Mouse (Mus musculus): ENCODE measurements around the gene Ptger1.

Gene Ptger1

DNA sequence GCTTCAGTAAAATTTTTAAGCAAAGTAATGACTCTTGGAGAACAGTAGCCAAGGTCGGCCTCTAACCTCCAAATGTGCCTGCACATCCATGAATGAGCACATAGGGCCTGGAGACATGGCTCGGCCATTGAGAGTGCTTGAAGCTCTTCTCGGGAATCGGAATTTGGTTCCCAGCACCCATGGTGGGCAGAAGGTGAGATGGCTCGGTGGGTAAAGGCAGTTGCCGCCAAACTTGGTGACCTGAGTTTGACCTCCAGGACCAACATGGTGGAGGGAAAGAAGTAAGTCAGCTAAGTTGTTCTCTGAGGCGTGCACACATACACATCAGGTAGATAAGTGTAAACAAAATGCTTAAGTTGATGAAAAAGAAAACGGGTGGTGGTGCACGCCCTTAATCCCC is 10.4 kb upstream of the Ptger1 start:
- DNase-seq (ENCODE audit: low spot score in 2 of 2): no peak

DNA sequence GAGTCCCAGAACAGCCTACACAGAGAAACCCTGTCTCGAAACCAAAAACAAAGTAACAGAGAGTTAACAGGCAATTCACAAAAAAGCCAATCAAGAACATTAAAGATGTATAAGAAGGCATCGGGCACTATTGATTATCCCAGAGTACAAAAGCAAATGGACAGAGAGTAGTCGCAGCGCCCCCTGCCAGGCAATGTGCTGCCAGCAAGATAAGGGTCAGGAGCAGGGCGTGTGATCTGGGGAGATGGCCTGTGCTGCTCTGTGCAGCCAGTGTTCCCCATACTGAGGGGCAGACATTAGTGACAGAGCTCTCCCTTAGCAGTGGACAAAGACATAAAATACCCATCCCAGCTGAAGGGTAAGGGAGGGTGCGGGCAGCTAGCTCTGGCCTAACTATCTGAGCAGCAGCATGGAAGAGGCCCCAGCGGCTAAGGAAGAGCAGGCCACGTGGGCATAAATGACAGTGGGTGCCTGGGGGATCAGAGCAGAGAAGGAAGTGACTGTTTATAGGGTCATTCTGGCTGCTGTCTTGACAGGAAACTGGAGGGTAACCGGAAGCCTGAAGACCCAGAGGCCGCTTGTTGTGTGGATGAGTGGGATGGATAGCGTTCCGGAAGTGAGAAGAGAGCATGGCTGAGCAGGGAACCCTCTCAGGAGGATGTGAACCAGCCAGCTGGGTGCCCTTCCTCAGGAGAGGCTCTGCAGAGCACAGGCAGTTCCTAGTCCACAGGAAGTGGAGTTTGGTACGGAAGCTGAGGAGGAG is 9.8 kb upstream of the Ptger1 start:
- DNase-seq (ENCODE audit: low spot score in 2 of 2): no peak

DNA sequence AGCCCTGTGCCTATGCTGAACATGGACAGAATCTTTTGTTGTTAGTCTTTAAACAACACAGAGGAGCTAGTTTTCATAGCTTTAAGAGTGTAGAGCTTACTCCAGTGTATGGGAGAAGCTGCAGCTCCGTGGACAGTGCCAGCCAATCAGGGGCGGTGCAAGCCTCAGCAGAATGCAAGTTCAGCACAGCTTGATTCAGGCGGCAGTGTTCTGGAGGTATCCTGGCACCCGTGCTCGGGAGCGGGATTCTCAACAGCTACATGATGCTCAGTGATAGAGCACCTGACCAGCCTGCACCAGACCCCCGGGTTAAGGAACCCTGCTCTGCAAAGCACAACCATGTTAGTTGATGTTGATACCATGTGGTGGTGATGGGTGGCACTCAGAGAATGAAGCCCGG is 5.9 kb upstream of the Ptger1 start:
- no peak for DNase-seq (ENCODE audit: low spot score in 2 of 2)

DNA sequence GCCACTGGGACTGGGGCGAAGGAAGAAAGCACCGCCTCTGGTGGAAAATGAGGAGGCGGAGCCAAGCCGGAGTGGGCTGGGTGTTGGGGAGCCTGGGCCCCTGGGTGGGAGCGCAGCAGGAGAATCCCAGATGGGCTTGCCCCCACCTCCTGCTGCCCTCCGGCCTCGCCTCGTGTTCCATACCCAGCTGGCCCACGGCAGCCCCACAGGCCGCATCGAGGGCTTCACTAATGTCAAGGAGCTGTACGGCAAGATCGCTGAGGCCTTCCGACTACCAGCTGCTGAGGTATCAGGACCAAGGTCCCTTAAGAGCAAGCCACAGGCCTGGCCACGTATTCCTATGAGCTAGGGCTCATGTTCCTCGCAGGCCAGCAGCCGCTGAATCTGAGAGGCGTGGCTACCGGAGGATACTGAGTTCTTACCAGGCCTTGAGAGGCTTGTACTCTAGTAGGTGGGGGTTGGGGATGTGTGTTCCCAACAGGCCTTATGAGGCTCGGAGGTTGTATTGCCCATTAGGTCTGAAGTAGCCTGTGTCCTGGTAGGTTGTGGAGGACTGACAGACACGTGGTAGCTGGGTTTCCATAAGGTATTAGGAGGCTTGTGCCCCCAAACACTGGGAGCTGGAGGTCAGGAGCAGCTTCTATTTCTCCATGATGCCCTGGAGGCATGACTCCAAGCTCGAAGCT is 5.3 kb upstream of the Ptger1 start:
- no peak for DNase-seq (ENCODE audit: low spot score in 2 of 2)

DNA sequence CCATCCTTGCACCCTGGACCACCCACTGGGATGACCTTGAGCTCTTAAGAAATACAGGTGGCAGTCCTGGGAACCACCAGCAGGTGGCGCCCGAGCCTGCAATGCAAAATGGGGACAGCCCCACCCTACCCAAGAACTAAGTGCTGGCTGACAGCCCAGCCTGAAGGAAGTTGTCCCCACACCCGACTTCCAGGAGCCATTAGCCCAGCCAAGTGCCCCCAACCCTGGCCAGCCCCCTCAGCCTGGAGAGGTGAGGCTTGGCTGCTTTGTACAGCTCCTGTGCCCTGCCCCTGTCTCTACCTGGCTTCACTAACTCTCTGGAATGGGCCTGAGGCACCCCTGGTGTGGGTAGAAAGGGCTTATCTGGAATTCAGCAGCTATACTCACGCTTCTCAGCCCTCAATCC is 4.1 kb upstream of the Ptger1 start:
- peak; percentile 93 to 98 for DNase-seq (ENCODE audit: low spot score in 2 of 2)

DNA sequence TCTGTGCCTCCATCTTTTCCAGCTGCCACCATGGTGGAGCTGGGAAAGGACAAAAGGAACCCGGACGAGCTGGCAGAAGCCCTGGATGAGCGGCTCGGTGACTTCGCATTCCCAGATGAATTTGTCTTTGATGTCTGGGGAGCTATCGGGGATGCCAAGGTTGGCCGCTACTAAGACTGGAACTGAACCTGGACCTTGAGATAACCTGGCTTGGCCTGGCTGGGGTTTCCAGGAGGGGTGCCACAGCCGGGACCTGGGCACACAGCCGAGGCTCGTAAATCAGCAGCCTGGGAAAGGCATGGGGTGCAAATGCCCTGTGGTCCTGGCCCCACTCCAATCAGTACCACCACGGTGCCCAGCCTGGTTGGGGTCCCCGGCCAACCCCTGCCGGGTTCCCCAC is 2.4 kb upstream of the Ptger1 start:
- no peak for DNase-seq (ENCODE audit: low spot score in 2 of 2)

DNA sequence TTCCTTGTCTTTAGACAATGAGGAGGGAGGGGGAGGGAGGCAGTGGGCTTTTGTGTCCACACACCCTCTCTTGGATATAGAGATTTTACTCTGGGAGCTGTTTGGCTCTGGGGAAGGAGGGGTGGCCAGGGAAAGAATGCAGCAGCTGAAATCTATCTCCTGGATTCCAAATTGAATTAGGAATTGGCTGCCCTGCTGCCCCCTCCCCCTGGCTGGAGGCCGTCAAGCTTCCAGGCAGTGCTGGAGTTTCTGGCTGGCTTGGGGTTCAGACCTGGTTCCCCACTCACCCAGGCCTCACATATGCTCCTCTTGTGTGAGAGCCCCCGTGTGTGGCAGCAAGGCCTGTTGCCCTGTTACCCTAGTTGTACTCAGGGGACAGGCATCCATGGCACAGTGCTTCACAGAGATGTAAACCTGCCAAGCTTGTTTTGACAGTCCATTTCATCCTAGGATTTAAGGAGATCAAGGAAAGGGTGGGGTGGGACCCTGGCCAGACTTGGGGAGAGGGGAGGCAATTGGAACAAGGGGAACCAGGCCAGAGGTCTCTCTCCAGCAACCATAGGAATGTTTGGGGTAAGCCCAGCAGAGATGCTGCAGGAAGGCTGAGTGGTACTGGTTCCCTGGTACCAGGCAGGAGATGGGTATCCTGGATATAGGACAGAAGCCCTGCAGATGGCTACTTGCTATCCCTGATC is 1.4 kb upstream of the Ptger1 start:
- DNase-seq (ENCODE audit: low spot score in 2 of 2): no peak

DNA sequence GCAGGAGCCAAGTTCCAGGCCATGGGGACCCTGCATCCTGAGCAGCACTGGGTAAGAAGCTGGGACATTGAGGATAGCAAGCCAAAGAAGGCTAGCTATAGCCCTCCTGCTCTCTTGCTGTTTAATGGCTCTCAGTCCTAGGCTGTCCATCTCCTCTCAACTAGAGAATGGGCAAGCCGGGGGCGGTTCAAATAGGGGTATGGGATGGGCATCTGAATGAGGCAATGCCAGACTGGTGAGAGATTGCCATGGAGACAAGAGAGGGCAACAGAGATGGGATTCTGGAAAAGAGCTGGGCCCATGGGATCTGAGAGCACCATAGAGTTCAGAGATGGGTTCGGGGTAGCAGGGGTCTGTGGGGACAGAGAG is 372 bp downstream of the Ptger1 start:
- DNase-seq (ENCODE audit: low spot score in 2 of 2): no peak

DNA sequence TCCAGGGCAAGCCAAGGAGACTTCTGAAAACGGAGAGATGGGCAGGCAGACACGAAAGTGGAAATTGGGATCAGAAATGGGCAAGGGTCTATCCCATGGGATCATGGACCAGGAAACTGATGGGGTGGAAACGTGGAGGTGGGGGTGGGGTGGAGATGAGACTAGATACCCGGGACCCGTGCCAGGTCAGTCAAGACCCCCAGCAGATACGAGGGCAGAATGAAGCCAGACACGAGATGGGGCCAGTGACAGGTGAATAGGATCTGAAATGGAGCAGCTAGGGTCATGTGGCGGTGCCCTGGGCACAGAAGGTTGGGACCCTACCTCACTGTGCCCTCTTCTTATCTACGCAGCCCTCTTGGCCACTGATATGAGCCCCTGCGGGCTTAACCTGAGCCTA is 1.0 kb downstream of the Ptger1 start:
- DNase-seq (ENCODE audit: low spot score in 2 of 2): no peak

DNA sequence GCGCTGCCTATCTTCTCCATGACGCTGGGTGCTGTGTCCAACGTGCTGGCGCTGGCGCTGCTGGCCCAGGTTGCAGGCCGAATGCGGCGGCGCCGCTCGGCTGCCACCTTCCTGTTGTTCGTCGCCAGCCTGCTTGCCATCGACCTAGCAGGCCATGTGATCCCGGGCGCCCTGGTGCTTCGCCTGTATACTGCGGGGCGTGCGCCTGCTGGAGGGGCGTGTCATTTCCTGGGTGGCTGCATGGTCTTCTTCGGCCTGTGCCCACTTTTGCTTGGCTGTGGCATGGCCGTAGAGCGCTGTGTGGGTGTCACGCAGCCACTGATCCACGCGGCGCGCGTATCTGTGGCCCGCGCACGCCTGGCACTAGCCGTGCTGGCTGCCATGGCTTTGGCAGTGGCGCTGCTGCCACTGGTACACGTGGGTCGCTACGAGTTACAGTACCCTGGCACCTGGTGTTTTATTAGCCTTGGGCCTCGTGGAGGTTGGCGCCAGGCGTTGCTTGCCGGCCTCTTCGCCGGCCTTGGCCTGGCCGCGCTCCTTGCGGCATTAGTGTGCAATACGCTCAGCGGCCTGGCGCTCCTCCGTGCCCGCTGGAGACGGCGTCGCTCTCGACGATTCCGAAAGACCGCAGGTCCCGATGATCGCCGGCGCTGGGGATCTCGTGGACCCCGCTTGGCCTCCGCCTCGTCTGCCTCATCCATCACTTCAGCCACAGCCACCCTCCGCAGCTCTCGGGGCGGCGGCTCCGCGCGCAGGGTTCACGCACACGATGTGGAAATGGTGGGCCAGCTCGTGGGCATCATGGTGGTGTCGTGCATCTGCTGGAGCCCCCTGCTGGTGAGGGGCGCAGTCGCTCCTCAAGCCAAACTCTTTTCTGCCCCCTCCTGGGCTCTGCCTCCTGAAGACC is 1.8 kb downstream of the Ptger1 start:
- DNase-seq (ENCODE audit: low spot score in 2 of 2): no peak

DNA sequence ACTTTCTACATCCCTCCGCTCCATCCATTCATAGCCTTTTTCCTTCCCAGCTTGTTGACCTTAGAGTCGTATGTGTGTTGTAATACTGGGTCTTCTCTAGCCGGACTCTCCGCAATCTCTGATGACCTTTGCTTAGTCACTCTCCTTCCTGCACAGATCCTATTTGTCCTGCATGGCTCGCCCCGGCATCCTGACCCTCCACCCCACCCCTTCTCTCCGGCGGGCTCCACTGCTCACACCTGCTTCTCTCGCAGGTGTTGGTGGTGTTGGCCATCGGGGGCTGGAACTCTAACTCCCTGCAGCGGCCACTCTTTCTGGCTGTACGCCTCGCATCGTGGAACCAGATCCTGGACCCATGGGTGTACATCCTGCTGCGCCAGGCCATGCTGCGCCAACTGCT is 2.5 kb downstream of the Ptger1 start:
- DNase-seq (ENCODE audit: low spot score in 2 of 2): no peak

DNA sequence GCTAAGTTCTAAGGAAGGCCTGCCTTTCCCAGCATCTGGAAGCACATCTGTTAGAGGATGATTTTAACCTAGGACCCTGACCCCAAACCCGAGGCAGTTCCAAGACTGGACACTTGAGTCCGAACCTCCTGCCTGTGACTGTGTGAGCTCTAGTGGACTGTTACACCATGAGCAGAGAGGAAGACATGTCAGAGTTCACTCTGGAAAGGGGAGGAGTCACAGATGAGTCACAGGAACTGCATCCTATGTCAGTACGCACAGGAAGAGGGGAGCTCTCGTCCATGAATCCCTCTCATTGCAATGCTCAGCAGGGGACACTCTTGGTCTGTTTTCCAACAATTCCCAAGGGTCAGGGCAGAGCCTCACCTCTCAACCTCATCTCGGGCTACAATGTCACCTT is 6.5 kb downstream of the Ptger1 start:
- DNase-seq (ENCODE audit: low spot score in 2 of 2): no peak

DNA sequence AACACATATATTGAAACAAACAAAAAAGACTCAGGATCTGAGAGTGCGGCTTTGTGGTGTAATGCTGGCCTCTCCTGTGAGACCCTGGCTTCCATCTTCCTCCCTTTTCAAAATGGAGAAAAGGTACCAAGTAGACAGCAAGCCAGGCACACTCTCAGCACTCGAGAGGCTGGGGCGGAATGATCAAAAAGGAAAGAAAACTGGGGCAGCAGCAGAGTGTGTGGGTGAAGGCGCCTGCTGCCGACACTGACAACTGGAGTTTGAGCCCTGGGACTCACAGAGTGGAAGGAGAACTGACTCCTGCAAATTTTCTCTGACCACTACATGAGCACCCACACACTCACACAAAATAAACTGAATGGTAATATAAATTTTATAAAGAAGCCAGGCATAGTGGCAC is 8.0 kb downstream of the Ptger1 start:
- DNase-seq (ENCODE audit: low spot score in 2 of 2): no peak

DNA sequence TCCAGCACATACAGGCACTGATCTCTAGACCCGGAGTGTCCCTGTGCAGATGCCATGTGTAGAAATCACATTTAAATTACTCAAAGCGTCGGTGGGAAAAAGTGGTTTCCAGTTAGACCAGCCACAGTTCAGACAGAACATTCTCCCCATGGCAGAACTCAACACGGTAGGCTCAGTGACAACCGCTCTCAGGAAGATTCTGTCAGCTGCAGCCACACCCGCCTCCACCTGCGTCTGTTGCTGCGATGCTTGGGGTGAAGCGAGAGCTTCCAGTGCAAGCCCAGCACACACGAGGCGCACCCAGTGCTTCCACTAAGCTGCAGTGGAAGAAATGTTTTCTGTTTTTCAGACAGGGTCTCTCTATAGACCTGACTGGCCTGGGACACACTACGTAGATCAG is 13.4 kb downstream of the Ptger1 start:
- DNase-seq (ENCODE audit: low spot score in 2 of 2): no peak

DNA sequence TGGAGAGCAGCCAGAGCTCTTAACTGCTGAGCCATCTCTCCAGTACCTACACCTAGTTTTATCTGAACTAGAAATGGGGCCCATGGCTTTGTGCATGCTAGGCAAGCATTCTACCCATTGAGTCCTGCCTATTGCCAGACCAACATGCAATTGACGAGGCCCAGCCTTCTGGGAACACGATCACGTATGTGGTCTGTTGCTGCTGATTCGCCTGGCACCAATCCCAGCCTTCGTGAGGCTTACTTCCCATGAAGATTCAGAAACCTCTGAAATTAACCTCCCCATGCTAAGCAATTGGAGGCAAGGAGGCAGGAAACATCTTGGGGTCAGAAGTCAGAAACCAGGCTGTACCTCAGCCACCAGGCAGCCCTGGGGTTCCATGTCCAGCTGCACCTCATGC is 14.1 kb downstream of the Ptger1 start:
- DNase-seq (ENCODE audit: low spot score in 2 of 2): no peak

DNA sequence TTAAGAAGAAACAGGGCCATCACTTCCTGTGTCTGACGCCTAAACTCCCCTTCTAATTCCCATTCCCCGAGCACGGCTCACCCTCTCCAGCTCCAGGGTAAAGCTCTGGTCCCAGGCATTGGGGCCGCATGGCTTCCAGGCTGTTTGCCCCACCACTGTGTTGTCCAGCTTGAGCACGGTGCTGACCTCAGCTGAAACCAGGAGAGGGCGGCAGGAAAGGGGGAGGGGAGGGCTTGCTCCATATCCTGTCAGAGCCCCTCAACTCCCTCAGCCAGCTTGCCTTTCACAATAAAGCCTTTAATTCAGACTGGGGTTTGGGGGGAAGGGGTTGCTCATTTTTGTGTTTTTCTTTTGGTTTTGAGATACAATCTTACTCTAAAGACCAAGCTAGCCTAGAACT is 14.6 kb downstream of the Ptger1 start:
- no peak for DNase-seq (ENCODE audit: low spot score in 2 of 2)

DNA sequence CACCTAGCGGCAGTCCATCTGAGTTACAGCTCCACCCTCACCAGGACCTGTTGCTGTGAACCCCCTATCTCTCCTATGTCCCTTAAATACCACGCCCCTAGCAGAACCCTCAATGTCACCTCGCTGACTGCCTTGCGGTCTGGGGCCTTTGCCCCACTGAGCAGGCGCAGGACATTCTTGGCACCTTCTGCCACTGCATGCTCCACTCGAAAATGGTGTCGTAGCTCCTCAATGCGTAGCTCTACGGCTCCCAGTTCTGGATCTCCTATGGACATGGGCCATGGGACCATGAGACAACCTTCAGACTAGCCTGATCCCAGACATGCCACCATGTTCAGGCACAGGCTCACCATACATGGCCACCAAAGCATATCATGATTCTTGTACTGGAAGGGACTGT is 18.0 kb downstream of the Ptger1 start:
- no peak for DNase-seq (ENCODE audit: low spot score in 2 of 2)

DNA sequence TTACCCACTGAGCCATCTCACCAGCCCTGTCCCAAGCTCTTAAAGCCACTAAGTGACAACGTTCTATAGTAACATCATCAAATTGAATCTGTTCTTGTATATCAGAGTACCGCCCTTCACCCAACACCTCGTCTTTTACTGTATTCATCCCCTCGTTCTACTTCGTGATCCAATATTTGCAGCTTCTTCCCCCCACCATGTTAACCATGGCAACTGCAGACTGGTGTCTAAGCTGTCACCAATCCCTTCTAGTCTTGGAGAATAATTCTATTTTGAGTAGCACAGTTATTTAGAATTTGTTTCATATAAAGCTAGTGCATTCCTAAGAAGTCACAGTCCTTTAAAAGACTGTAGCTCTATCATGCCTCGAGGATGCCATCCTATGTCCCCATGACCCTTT is 22.8 kb downstream of the Ptger1 start:
- DNase-seq (ENCODE audit: low spot score in 2 of 2): no peak

DNA sequence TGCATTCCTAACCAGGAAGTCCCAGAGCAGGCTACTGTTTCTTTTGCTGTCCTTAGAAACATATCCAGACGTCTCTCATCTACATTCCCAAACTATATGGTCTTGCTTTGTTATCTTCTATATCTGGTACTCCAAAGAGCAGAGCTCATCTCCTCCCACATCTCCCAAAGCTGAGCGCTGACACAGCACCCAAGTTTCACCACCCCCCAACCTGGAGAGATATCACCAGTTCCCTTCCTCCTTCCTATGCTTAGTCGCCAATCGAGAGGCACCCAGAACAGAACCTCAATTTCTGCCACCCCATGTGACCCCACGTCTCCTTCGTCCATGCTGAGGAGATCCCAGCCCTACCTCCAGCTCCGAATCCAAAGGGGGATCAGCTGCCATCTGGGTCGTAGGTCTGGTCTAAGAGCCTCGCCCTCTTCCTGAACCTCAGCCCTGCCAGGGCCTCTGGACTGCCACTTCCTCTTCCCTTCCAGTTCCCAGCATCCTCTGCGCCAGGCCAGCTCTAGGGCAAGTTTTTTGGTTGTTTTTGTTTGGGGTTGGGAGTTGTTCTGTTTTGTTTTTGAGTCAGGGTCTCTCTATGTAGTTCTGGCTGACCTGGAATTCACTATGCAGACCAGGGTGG is 27.2 kb downstream of the Ptger1 start:
- no peak for DNase-seq (ENCODE audit: low spot score in 2 of 2)

DNA sequence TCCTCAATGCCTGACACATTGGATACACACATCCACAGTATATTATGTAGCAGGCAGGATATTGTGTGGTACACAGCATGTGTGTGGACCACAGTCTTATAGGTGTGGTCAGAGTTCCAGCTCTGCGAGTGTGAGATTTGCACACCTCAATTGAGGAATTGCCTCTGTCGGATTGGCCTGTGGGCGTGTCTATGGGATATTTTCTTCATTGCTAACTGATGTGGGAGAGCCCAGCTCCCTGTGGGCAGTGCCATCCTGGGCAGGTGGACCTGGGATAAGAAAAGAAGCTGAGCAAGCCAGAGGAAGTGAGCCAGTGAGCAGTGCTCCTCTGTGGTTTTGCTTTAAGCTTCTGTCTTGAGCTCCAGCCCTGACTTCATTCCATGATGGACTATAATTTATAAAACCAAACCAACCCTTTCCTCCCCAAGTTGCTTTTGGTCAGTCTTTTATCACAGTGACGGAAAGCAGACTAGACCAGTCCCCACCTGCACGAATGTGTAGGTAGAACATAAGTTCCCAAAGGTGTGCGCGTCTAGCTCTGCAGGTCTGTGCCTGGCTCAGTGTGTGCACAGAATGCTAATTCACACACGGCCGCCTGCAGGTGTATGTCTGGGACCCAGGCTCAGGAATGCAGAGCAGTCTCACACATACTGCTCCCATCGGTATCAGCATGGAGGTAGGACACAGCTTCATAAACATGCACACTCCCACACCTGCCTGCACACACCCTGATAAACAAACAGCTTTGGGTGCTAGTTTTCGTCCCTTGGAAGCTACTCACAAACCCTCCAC is 28.1 kb downstream of the Ptger1 start:
- DNase-seq (ENCODE audit: low spot score in 2 of 2): no peak
